Mouse (Mus musculus) small intestine, adult 2 months (tissue): ENCODE results near the gene Pradc1. TPM values are rescaled to one million over a fixed set of nuclear protein-coding genes. Genes with fewer than 3 reads are reported as not detected.
A peak's percentile ranks its signal among the peaks of the same experiment; 100 is the strongest.
"Not testable (repeated sequence)": the region's sequence is repeated elsewhere in the genome, so short reads cannot be mapped to it uniquely, and the experiment has no call there.

ENCODE experiments used
- H3K27ac ChIP-seq: fragments of 200-500 bp; 2 replicates; pipeline ENCODE4 v1.5.1; 2012; ENCODE audit warnings: low read depth, low read length, control low read depth, inconsistent platforms; ENCODE audit not compliant: insufficient read depth
- H3K27me3 ChIP-seq: fragments of 200-500 bp; 2 replicates; pipeline ENCODE4 v1.6.1; 2012; ENCODE audit warnings: mild to moderate bottlenecking, moderate library complexity, low read length, inconsistent platforms; ENCODE audit not compliant: control insufficient read depth, insufficient read depth
- H3K36me3 ChIP-seq: fragments of 200-500 bp; 2 replicates; pipeline ENCODE4 v1.6.1; 2012; ENCODE audit warnings: mild to moderate bottlenecking, low read length, control low read depth, inconsistent platforms; ENCODE audit not compliant: control insufficient read depth, insufficient read depth
- H3K4me1 ChIP-seq: fragments of 200-500 bp; 2 replicates; pipeline ENCODE4 v1.6.1; 2012; ENCODE audit warnings: low read length, inconsistent platforms, mixed read lengths; ENCODE audit not compliant: control insufficient read depth, insufficient read depth, insufficient read length
- H3K4me3 ChIP-seq: fragments of 200-500 bp; 2 replicates; pipeline ENCODE4 v1.5.1; 2012; ENCODE audit warnings: low read depth, mild to moderate bottlenecking, control low read depth, inconsistent platforms, low read length, moderate library complexity
- CTCF ChIP-seq: fragments of 200-500 bp; IDR thresholded peaks from 2 replicates; pipeline ENCODE4 v1.5.1; 2012; ENCODE audit warnings: low read depth, mild to moderate bottlenecking, control low read depth, inconsistent platforms, low read length, moderate library complexity, mixed read lengths; ENCODE audit not compliant: insufficient replicate concordance, insufficient read length; ENCODE audit errors: extremely low read depth
- POLR2A ChIP-seq: fragments of 200-500 bp; IDR thresholded peaks from 2 replicates; pipeline ENCODE4 v1.6.1; 2012; ENCODE audit warnings: low read depth, mild to moderate bottlenecking, control low read depth, inconsistent platforms, low read length, moderate library complexity
- WGBS: fragments of 180-500 bp; shearing (Covaris S2); methylation state at CpG from one replicate; pipeline ENCODE4 v1.1.7; 2018; 5-methylcytosine and 5-hydroxymethylcytosine counted together
- polyA plus RNA-seq: library from polyadenylated mRNA; depleted of rRNA; stranded (reverse); fragments of >200 nt; gene quantifications from 2 replicates; pipeline ENCODE4 v1.2.3, GENCODE M21; 2012

Pradc1 gene
- polyA plus RNA-seq, 1 experiment, result 15.9 TPM

GRCm38 (mm10) chr6:85450697-85451663 lies 790 bp downstream of the Pradc1 start, which contains the start of gene Cct7:
Gene Cct7, plus strand, starts transcription at chr6:85451514.
- under 1% methylated on average over 94 of the region's 96 CpGs for WGBS
- H3K27me3 ChIP-seq, result no peaks in the 10 kb centered on the region
- peak within 1 kb of the TSS; percentile 75 for H3K4me3 ChIP-seq
- peaks cover 3% of the 10 kb centered on the region for H3K36me3 ChIP-seq
- H3K27ac ChIP-seq, result peak within 1 kb of the TSS; percentile 92
- TF ChIP-seq POLR2A (peak; percentile 78), CTCF (peak; percentile 66; the same call in 1 of the 2 replicates)
- peaks cover 8% of the 10 kb centered on the region for H3K4me1 ChIP-seq

GRCm38 (mm10) chr6:85450140-85450539 lies 1.6 kb downstream of the Pradc1 start:
- not testable (repeated sequence) for H3K27me3 ChIP-seq, H3K27ac ChIP-seq, H3K4me1 ChIP-seq, H3K4me3 ChIP-seq
- WGBS, result 45% methylated on average over 1 of the region's 1 CpGs
- peaks cover 10% of the 10 kb centered on the region for H3K36me3 ChIP-seq

GRCm38 (mm10) chr6:85447351-85447750 lies 4.4 kb downstream of the Pradc1 start:
- Histone ChIP-seq H3K4me3 (no peak overlapping the region), H3K4me1 (peaks cover 6% of the 10 kb centered on the region; the same call in 1 of the 2 replicates), H3K27ac (no peak overlapping the region), H3K27me3 (no peaks in the 10 kb centered on the region), H3K36me3 (peaks cover 12% of the 10 kb centered on the region)
- TF ChIP-seq POLR2A (no peak), CTCF (no peak)
- 90% methylated on average over 6 of the region's 6 CpGs for WGBS

DNA sequence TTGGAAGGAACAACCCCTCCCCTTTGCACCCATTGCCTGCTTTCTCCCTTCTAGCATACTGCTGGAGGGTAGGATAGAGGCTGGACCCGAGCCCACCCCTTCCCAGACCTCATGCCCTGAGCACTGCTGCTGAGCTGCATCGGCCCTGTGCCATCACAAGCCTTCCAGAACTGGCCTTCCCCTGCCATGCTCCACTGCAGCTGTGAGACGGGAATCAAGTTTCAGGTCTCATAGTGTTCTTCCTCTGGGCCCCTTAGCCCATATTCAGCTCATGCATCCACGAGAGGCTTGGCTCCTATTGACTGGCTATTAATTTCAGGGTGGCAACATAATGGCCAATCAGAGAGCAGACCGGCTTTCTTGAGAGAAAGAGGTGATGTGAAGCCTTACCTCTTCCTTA lies 6.5 kb downstream of the Pradc1 start:
- H3K27me3 ChIP-seq, result no peaks in the 10 kb centered on the region
- 86% methylated on average over 5 of the region's 5 CpGs for WGBS
- peaks cover 20% of the 10 kb centered on the region for H3K36me3 ChIP-seq

GRCm38 (mm10) chr6:85444266-85444965 lies 7.4 kb downstream of the Pradc1 start:
- Histone ChIP-seq H3K4me1 (peaks cover 6% of the 10 kb centered on the region; the same call in 1 of the 2 replicates), H3K4me3 (no peak overlapping the region), H3K27me3 (no peaks in the 10 kb centered on the region), H3K36me3 (peaks cover 22% of the 10 kb centered on the region), H3K27ac (no peak overlapping the region; the same call in 1 of the 2 replicates)
- 90% methylated on average over 8 of the region's 8 CpGs for WGBS
- TF ChIP-seq CTCF (no peak), POLR2A (no peak)

More for the DNA sequence above, 6.5 kb downstream of the Pradc1 start:
- Histone ChIP-seq H3K4me3 (no peak overlapping the region), H3K4me1 (peaks cover 6% of the 10 kb centered on the region; the same call in 1 of the 2 replicates), H3K27ac (no peak overlapping the region)
- no peak for TF ChIP-seq CTCF
- TF ChIP-seq POLR2A, result no peak

GRCm38 (mm10) chr6:85443488-85444233 lies 8.1 kb downstream of the Pradc1 start:
- Histone ChIP-seq H3K27me3 (no peaks in the 10 kb centered on the region), H3K36me3 (peaks cover 22% of the 10 kb centered on the region), H3K4me3 (no peak overlapping the region), H3K27ac (peak overlapping the region; percentile 2; the same call in 1 of the 2 replicates), H3K4me1 (peaks cover 6% of the 10 kb centered on the region; the same call in 1 of the 2 replicates)
- TF ChIP-seq CTCF (no peak), POLR2A (no peak)
- 79% methylated on average over 3 of the region's 3 CpGs for WGBS

DNA sequence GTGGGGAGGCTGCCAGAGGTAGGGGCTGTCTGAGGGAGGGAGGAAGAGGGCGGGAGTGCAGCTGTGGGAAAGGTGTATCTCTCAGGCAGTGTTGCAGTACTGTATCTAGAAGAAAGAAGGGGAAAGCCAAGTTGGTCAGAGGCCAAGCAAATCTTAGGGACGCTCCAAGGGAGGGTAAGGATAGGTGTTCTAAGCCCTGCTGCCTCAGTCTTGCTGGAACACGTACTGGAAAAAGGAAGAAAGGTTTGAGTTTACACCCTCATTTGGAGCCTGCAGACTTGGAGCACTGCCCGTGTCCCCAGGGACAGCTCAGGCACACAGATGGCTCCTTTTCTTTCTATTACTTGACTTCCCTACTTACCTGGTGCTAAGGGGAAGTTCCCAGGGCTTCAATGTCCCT lies 10.6 kb downstream of the Pradc1 start:
- TF ChIP-seq CTCF, result no peak
- no peak for TF ChIP-seq POLR2A
- Histone ChIP-seq H3K4me1 (peaks cover 6% of the 10 kb centered on the region; the same call in 1 of the 2 replicates), H3K27ac (no peak overlapping the region), H3K36me3 (peaks cover 20% of the 10 kb centered on the region), H3K27me3 (no peaks in the 10 kb centered on the region), H3K4me3 (no peak overlapping the region)
- 85% methylated on average over 4 of the region's 4 CpGs for WGBS
